Mouse (Mus musculus) MEL (cell line): Measurements from ENCODE around the gene Fam32a.

Experiments used
- MEF2A ChIP-seq: IDR thresholded peaks from 2 replicates; pipeline ENCODE4 v1.6.1; 2014; ENCODE audit warnings: low read depth, mild to moderate bottlenecking, inconsistent platforms, low read length, improper control_type of control experiment; ENCODE audit not compliant: poor library complexity, insufficient replicate concordance, severe bottlenecking; ENCODE audit errors: extremely low read depth
- POLR2A ChIP-seq, 2 experiments: IDR thresholded peaks; 2 replicates each; pipeline ENCODE4 v1.6.1; 2011 to 2012; ENCODE audit warnings: low read length in 2 of 2, mild to moderate bottlenecking in 2 of 2, control low read depth in 1 of 2, improper control_type of control experiment in 1 of 2, low read depth in 1 of 2, moderate library complexity in 1 of 2; ENCODE audit not compliant: control insufficient read depth in 1 of 2, insufficient read depth in 1 of 2, poor library complexity in 1 of 2

GRCm38 (mm10) chr8:72177346-72177925 lies 42.1 kb upstream of the Fam32a start:
- TF ChIP-seq POLR2A (IDR thresholded peaks at IDR 0.05; ENCODE audit: control insufficient read depth in 1 of 2, insufficient read depth in 1 of 2, low read depth in 1 of 2, low read length in 2 of 2, poor library complexity in 1 of 2) (no peak), MEF2A (no peak)
